Mouse (Mus musculus) brain, embryonic 14.5 days (tissue): ENCODE data around the gene Kcnh2. TPM values are rescaled to one million over a fixed set of nuclear protein-coding genes. Genes with fewer than 3 reads are reported as not detected.

Experiments
- DNase-seq: peaks from one replicate; pipeline ENCODE4 v3.0.0-alpha.2; 2011; ENCODE audit warnings: low read depth
- CTCF ChIP-seq: fragments of 200-500 bp; IDR thresholded peaks from 2 replicates; pipeline ENCODE4 v1.5.1; 2012; ENCODE audit warnings: inconsistent platforms, mild to moderate bottlenecking, moderate library complexity, borderline replicate concordance; ENCODE audit not compliant: insufficient read depth, insufficient read length; ENCODE audit errors: extremely low read depth
- POLR2A ChIP-seq: fragments of 200-500 bp; IDR thresholded peaks from 2 replicates; pipeline ENCODE4 v1.6.1; 2012; ENCODE audit warnings: mild to moderate bottlenecking, inconsistent platforms, borderline replicate concordance; ENCODE audit not compliant: poor library complexity, insufficient read depth, insufficient read length, severe bottlenecking; ENCODE audit errors: extremely low read depth
- polyA plus RNA-seq: library from polyadenylated mRNA; depleted of rRNA; stranded (reverse); fragments of >200 nt; gene quantifications from 2 replicates; pipeline ENCODE4 v1.2.3, GENCODE M21; 2012; rRNA removed

The Kcnh2 gene
- polyA plus RNA-seq, 1 experiment, result 61.1 TPM

- DNase-seq, result no peak
- no peak for TF ChIP-seq CTCF
- no peak for TF ChIP-seq POLR2A
These were observed 65.0 kb downstream of the Kcnh2 start for GRCm38 (mm10) chr5:24286221-24286970.

GRCm38 (mm10) chr5:24284145-24284544, 67.3 kb downstream of the Kcnh2 start:
- TF ChIP-seq POLR2A, result no peak
- no peak for TF ChIP-seq CTCF
- peak; percentile 78 for DNase-seq

- DNase-seq, result no peak
- TF ChIP-seq CTCF (no peak), POLR2A (no peak)
These were observed 68.2 kb downstream of the Kcnh2 start for GRCm38 (mm10) chr5:24283181-24283580.

GRCm38 (mm10) chr5:24280523-24280922, 70.9 kb downstream of the Kcnh2 start:
- peak; percentile 64 for DNase-seq
- TF ChIP-seq CTCF, result no peak
- TF ChIP-seq POLR2A, result no peak

GRCm38 (mm10) chr5:24279527-24279926, 71.9 kb downstream of the Kcnh2 start:
- TF ChIP-seq CTCF, result no peak
- TF ChIP-seq POLR2A, result no peak
- no peak for DNase-seq

GRCm38 (mm10) chr5:24278206-24278605, 73.2 kb downstream of the Kcnh2 start:
- TF ChIP-seq CTCF, result no peak
- no peak for TF ChIP-seq POLR2A
- DNase-seq, result no peak

GRCm38 (mm10) chr5:24273683-24274621, 77.5 kb downstream of the Kcnh2 start:
- TF ChIP-seq CTCF (no peak), POLR2A (no peak)
- peak; percentile 35 for DNase-seq

GRCm38 (mm10) chr5:24270941-24271340, 80.5 kb downstream of the Kcnh2 start:
- TF ChIP-seq POLR2A (no peak), CTCF (no peak)
- DNase-seq, result no peak

Other genes starting within 250 kb of the Kcnh2 start
- gene Nupl2, start 186.6 kb downstream of the Kcnh2 start, polyA plus RNA-seq, result 10.7 and 11.3 TPM in 2 replicates
- 9.6 and 11.1 TPM in 2 replicates for gene Nos3, start 13.2 kb upstream of the Kcnh2 start, polyA plus RNA-seq
- 1.5 and 1.7 TPM in 2 replicates for gene Atg9b, start 40.5 kb upstream of the Kcnh2 start, polyA plus RNA-seq
- gene Abcb8, start 42.1 kb upstream of the Kcnh2 start, polyA plus RNA-seq, result 51.0 and 64.7 TPM in 2 replicates
- gene Asic3, start 61.8 kb upstream of the Kcnh2 start, polyA plus RNA-seq, result 0.71 and 1.1 TPM in 2 replicates
- gene Cdk5, start 71.9 kb upstream of the Kcnh2 start, polyA plus RNA-seq, result 159 and 252 TPM in 2 replicates
- gene Slc4a2, start 72.2 kb upstream of the Kcnh2 start, polyA plus RNA-seq, result 38.9 and 41.4 TPM in 2 replicates
- gene Fastk, start 93.7 kb upstream of the Kcnh2 start, polyA plus RNA-seq, result 152 and 248 TPM in 2 replicates
- 60.7 and 67.7 TPM in 2 replicates for gene Tmub1, start 96.2 kb upstream of the Kcnh2 start, polyA plus RNA-seq
- gene Agap3, start 100.6 kb upstream of the Kcnh2 start, polyA plus RNA-seq, result 176 and 244 TPM in 2 replicates
- 2.2 and 5.0 TPM in 2 replicates for gene Gbx1, start 175.6 kb upstream of the Kcnh2 start, polyA plus RNA-seq
- gene Asb10, start 189.4 kb upstream of the Kcnh2 start, polyA plus RNA-seq, result 0.33 and 0.54 TPM in 2 replicates
- gene 4931409K22Rik, start 205.2 kb upstream of the Kcnh2 start, polyA plus RNA-seq, result 0.19 and 0.34 TPM in 2 replicates
- gene Abcf2, start 225.9 kb upstream of the Kcnh2 start, polyA plus RNA-seq, result 75.5 and 85.9 TPM in 2 replicates
- gene Chpf2, start 235.1 kb upstream of the Kcnh2 start, polyA plus RNA-seq, result 21.9 and 26.8 TPM in 2 replicates